Mouse (Mus musculus) embryonic stem cell, embryonic (primary cell): ENCODE data around the gene Lgals2.

Experiments used
- CTCF ChIA-PET, 4 experiments: fragments of 300-600 bp in 2 of 4; fragments of 350-600 bp in 2 of 4; sonication (Branson Sonifier 250); formaldehyde crosslinking; loops; one replicate each; lab custom pipeline; 2022; ENCODE audit warnings: inconsistent platforms in 2 of 4; lab: Charles Lee
- POLR2A ChIA-PET, 4 experiments: fragments of 300-600 bp in 2 of 4; fragments of 350-600 bp in 2 of 4; sonication (Branson Sonifier 250); formaldehyde crosslinking; loops; one replicate each; lab custom pipeline; 2022; ENCODE audit warnings: antibody characterized with exemption in 4 of 4, inconsistent platforms in 1 of 4; lab: Charles Lee

The Lgals2 gene

GRCm38 (mm10) chr15:78842371-78843163, 12.8 kb downstream of the Lgals2 start, which contains the start of gene Cdc42ep1:
Gene Cdc42ep1 (plus strand): TSS chr15:78842624.
- ChIA-PET POLR2A (interaction anchor here in 1 of 4 experiments (0.6 kb wide), 1 partner anchor 99 kb away, joined by 3 read pairs; no protein-coding TSS in a partner anchor), CTCF (interaction anchor here in 2 of 4 experiments (0.6 to 9.3 kb wide), 3 partner anchors 10 to 89 kb away, joined by 3 to 57 read pairs (median 4); no protein-coding TSS in a partner anchor)

GRCm38 (mm10) chr15:78841161-78841790, 14.1 kb downstream of the Lgals2 start:
- POLR2A ChIA-PET, result interaction anchor here in 1 of 4 experiments (0.5 kb wide), 1 partner anchor 107 kb away, joined by 3 read pairs; no protein-coding TSS in a partner anchor
- CTCF ChIA-PET, result interaction anchor here in 2 of 4 experiments (0.6 to 1.1 kb wide), 2 partner anchors 11 to 299 kb away, joined by 3 read pairs; no protein-coding TSS in a partner anchor

- CTCF ChIA-PET, result interaction anchor here in 2 of 4 experiments (0.6 to 1.1 kb wide), 2 partner anchors 10 to 39 kb away, joined by 3 read pairs; no protein-coding TSS in a partner anchor
- POLR2A ChIA-PET, result interaction anchor here in 1 of 4 experiments (0.9 kb wide), 1 partner anchor 35 kb away, joined by 3 read pairs; no protein-coding TSS in a partner anchor
These were observed 14.6 kb downstream of the Lgals2 start for GRCm38 (mm10) chr15:78840751-78841150.

GRCm38 (mm10) chr15:78840241-78840640, 15.1 kb downstream of the Lgals2 start:
- ChIA-PET CTCF (interaction anchor here in 3 of 4 experiments (0.6 to 1.5 kb wide), 5 partner anchors 10 to 96 kb away, joined by 3 read pairs; no protein-coding TSS in a partner anchor), POLR2A (interaction anchor here in 2 of 4 experiments (0.5 to 0.9 kb wide), 2 partner anchors 35 to 210 kb away, joined by 3 to 4 read pairs; no protein-coding TSS in a partner anchor)

GRCm38 (mm10) chr15:78839744-78840143, 15.6 kb downstream of the Lgals2 start:
- ChIA-PET CTCF (interaction anchor here in 3 of 4 experiments (0.7 to 1.5 kb wide), 5 partner anchors 9 to 95 kb away, joined by 3 read pairs; no protein-coding TSS in a partner anchor), POLR2A (interaction anchor here in 2 of 4 experiments (0.5 to 0.9 kb wide), 2 partner anchors 36 to 210 kb away, joined by 3 to 4 read pairs; no protein-coding TSS in a partner anchor)

GRCm38 (mm10) chr15:78836086-78836621, 19.2 kb downstream of the Lgals2 start:
- POLR2A ChIA-PET, result interaction anchor here in 3 of 4 experiments (0.5 to 1.7 kb wide), 4 partner anchors 9 to 28 kb away, joined by 4 to 5 read pairs (median 4); no protein-coding TSS in a partner anchor
- CTCF ChIA-PET, result interaction anchor here in 2 of 4 experiments (0.6 to 0.9 kb wide), 4 partner anchors 9 to 494 kb away, joined by 3 read pairs; no protein-coding TSS in a partner anchor

GRCm38 (mm10) chr15:78835200-78836085, 19.9 kb downstream of the Lgals2 start:
- ChIA-PET CTCF (interaction anchor here in 3 of 4 experiments (0.5 to 1.5 kb wide), 8 partner anchors 9 to 1056 kb away, joined by 3 to 5 read pairs (median 3); no protein-coding TSS in a partner anchor), POLR2A (interaction anchor here in 3 of 4 experiments (0.6 to 2.0 kb wide), 11 partner anchors 9 to 1941 kb away, joined by 3 to 7 read pairs (median 4); no protein-coding TSS in a partner anchor)

- POLR2A ChIA-PET, result interaction anchor here in 3 of 4 experiments (0.8 to 2.0 kb wide), 11 partner anchors 10 to 82 kb away, joined by 3 to 7 read pairs (median 3); no protein-coding TSS in a partner anchor
These were observed 20.9 kb downstream of the Lgals2 start for GRCm38 (mm10) chr15:78834233-78835005.

GRCm38 (mm10) chr15:78833582-78833981, 21.7 kb downstream of the Lgals2 start:
- POLR2A ChIA-PET, result interaction anchor here in 3 of 4 experiments (0.5 to 2.0 kb wide), 8 partner anchors 11 to 43 kb away, joined by 3 to 7 read pairs (median 3); no protein-coding TSS in a partner anchor

More at GRCm38 (mm10) chr15:78834233-78835005, 20.9 kb downstream of the Lgals2 start:
- CTCF ChIA-PET, result interaction anchor here in 3 of 4 experiments (0.5 to 1.7 kb wide), 9 partner anchors 8 to 1057 kb away, joined by 3 to 5 read pairs (median 3); no protein-coding TSS in a partner anchor

GRCm38 (mm10) chr15:78832701-78833123, 22.6 kb downstream of the Lgals2 start:
- ChIA-PET CTCF (interaction anchor here (0.6 to 2.4 kb wide), 8 partner anchors 14 to 361 kb away, joined by 3 to 11 read pairs (median 4); no protein-coding TSS in a partner anchor), POLR2A (interaction anchor here in 3 of 4 experiments (0.6 to 1.3 kb wide), 9 partner anchors 10 to 278 kb away, joined by 3 to 5 read pairs (median 4); no protein-coding TSS in a partner anchor)

More at GRCm38 (mm10) chr15:78833582-78833981, 21.7 kb downstream of the Lgals2 start:
- CTCF ChIA-PET, result interaction anchor here in 2 of 4 experiments (0.7 to 1.7 kb wide), 4 partner anchors 14 to 210 kb away, joined by 3 to 4 read pairs (median 4); no protein-coding TSS in a partner anchor

GRCm38 (mm10) chr15:78831720-78832657, 23.3 kb downstream of the Lgals2 start:
- POLR2A ChIA-PET, result interaction anchor here in 3 of 4 experiments (0.5 to 1.4 kb wide), 12 partner anchors 9 to 796 kb away, joined by 3 to 5 read pairs (median 3); partner anchors contain the start of gene Nol12 (in 1 of the 3)
- CTCF ChIA-PET, result interaction anchor here (0.6 to 2.4 kb wide), 13 partner anchors 15 to 336 kb away, joined by 3 to 11 read pairs (median 4); partner anchors contain the start of gene Mfng (in 1 of the 4)

- ChIA-PET CTCF (interaction anchor here in 3 of 4 experiments (0.6 to 2.4 kb wide), 7 partner anchors 9 to 1907 kb away, joined by 3 to 8 read pairs (median 4); partner anchors contain the start of gene Mfng (in 1 of the 3)), POLR2A (interaction anchor here in 2 of 4 experiments (1.1 to 1.4 kb wide), 3 partner anchors 18 to 54 kb away, joined by 3 read pairs; no protein-coding TSS in a partner anchor)
These were observed 24.3 kb downstream of the Lgals2 start for GRCm38 (mm10) chr15:78830742-78831719.

- ChIA-PET POLR2A (interaction anchor here in 1 of 4 experiments (1.3 kb wide), 1 partner anchor 44 kb away, joined by 4 read pairs; no protein-coding TSS in a partner anchor), CTCF (interaction anchor here in 2 of 4 experiments (0.7 to 1.0 kb wide), 2 partner anchors 14 to 315 kb away, joined by 3 to 4 read pairs; no protein-coding TSS in a partner anchor)
These were observed 25.7 kb downstream of the Lgals2 start for GRCm38 (mm10) chr15:78829636-78830035.
